Mouse (Mus musculus): ENCODE data around the gene Ifnk.

Ifnk gene

DNA sequence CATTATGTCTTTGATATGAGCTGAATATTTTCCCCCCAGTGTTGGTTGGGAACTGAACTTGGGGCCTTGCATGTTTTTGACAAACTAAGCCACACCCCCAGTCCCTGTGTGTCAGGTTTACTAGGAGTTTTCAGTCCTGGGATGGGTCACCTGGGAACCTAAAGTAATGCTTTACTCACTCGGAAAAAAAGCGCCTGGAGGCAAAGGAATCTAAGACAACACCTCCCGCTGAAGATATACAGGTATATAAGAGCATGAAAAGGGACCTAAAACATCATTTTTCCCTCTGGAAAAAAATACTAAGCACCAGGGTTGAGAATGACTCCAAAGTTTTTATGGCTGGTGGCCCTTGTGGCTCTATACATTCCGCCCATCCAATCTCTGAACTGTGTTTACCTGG lies at the start of gene Ifnk:
Gene Ifnk, plus strand, starts transcription at position 301 of the 400 bp plus-strand sequence.
- DNase-seq (ENCODE audit: low spot score in 2 of 2): no peak

- no peak for DNase-seq (ENCODE audit: low spot score in 2 of 2)
These were observed 46.6 kb upstream of the Ifnk start for GRCm38 (mm10) chr4:35105115-35105773.

DNA sequence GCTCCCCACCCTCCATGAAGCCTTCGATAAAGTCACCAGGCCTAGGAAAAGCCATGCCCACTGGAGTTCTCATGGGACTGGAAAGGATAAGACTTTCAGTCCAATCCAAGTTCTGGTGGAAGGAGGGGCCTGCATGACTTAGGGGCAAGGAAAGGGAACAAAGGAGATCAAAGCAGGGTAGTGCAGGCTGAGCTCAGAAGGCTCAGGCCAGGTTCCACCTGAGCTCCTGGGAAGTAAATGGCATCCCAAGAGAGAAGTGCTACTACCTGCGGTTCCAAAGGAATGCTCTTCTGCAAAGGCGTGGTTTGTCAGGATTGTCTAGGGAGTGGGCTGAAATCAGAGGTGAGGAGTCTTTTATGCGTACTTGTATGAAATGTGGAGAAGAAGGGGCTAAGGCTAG lies 39.4 kb upstream of the Ifnk start:
- DNase-seq (ENCODE audit: low spot score in 2 of 2): no peak

- DNase-seq (ENCODE audit: low spot score in 2 of 2): no peak
These were observed 38.2 kb upstream of the Ifnk start for GRCm38 (mm10) chr4:35113516-35114248.

- DNase-seq (ENCODE audit: low spot score in 2 of 2): no peak
These were observed 36.9 kb upstream of the Ifnk start for GRCm38 (mm10) chr4:35114950-35115349.

DNA sequence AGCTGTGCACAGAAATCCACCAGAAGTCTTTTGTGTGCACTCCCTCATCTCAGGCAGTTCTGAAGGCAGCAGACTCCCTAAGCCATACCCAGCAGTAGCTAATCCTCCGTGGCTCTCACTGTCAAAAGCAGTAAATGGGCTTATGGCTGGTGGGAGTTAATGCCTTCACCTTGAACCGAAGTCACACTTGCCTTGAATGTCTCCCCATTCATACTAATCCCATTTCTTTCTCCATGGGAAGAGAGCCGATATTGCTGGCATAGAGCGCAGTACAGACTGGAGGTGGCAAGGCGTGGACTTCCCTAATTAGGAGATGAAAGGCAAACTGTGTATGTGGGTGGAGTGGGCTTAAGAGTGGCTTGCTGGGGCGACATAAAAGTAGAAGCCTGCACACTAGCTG lies 35.9 kb upstream of the Ifnk start:
- DNase-seq (ENCODE audit: low spot score in 2 of 2): no peak

GRCm38 (mm10) chr4:35117144-35117543 lies 34.7 kb upstream of the Ifnk start:
- DNase-seq (ENCODE audit: low spot score in 2 of 2): no peak

DNA sequence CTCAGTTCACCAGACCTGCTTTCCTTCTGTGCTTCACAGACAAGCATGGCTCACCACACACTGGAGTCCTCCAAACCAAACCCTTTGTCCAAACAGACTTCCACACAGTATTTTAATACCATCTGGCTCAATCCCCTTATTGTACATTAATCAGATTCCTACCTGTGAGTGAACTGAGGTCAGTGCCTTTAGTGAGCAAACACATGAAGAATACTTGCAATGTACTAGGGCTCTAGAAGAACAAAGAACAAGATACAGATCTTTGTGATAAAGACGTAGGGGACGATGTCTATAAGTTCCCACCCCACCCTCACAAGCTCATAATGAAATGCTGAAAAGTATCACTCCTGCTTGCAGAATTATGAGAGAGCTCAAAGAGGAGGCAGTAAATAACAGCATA lies 33.0 kb upstream of the Ifnk start:
- no peak for DNase-seq (ENCODE audit: low spot score in 2 of 2)

DNA sequence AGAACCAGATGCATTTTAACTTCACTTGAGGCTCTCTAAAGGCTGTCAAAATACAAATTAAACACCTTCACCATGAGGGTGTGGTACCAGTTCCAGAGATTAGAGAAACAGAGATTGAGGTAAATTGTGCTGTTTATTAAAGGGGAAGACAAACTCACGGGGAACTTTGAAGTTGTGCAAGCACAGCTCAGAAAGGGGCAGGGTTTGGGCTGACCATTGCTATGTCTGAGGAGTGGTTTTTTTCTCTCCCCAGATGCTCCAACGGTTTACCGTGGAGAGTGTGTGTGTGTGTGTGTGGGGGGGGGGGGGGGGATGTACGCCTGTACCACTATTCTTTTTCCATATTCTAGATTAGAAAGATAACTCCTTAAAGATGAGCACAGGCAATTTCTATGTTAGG lies 31.7 kb upstream of the Ifnk start:
- DNase-seq (ENCODE audit: low spot score in 2 of 2): no peak

GRCm38 (mm10) chr4:35120575-35120974 lies 31.3 kb upstream of the Ifnk start:
- no peak for DNase-seq (ENCODE audit: low spot score in 2 of 2)

DNA sequence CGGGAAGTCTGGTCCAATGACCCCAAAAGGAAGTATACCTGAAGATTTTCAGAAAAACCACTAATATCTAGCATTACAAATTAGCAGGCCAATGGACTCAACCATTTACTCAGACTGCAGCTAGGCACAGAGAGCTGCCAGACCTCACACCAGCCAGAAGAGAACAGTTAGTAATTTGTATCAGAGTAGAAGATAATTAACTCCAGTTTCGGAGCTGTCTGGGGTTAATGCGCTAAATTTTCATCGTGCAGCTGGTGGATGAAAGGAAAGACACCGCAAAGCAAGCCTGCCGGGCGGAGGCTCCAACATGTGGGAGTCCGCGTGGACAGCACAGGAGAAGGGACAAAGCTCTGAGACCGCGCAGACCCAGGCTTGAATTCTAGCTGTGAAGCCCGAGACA lies 30.8 kb upstream of the Ifnk start:
- no peak for DNase-seq (ENCODE audit: low spot score in 2 of 2)

DNA sequence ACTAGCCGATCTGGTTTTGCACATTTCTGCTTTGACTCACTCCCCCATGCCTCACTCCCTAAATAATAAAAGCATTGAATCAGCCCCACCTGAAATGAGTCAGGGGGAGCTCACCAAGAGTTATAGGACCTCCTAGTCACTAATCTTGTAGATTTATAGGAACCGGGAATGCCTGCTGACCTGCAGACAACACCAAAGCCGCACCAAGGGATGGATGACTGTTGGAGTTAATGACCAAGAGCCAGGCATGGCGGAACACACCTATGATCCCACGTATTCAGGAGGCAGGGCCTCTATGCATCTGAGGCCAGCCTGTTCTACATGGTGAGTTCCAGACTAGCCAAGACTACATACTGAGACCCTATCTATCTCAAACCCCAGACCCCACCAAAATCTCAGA lies 28.8 kb upstream of the Ifnk start:
- no peak for DNase-seq (ENCODE audit: low spot score in 2 of 2)

DNA sequence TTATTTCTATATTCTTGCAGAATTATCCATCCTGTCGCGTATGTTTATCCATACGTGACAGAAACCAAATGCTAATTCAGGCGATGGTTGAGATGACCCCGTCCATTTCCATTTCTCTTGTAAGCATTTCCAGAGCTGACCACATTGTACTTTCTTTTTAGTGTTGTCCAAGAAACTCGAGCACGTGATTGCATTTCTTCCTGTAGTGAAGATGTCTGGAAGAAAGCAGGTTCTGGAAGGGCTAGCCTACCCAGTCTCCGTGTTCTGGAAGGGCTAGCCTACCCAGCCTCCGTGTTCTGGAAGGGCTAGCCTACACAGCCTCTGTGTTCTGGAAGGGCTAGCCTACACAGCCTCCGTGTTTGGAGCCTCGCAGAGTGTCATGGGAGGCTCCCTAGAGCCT lies 27.8 kb upstream of the Ifnk start:
- DNase-seq (ENCODE audit: low spot score in 2 of 2): no peak

- DNase-seq (ENCODE audit: low spot score in 2 of 2): no peak
These were observed 26.5 kb upstream of the Ifnk start for GRCm38 (mm10) chr4:35125299-35125777.

DNA sequence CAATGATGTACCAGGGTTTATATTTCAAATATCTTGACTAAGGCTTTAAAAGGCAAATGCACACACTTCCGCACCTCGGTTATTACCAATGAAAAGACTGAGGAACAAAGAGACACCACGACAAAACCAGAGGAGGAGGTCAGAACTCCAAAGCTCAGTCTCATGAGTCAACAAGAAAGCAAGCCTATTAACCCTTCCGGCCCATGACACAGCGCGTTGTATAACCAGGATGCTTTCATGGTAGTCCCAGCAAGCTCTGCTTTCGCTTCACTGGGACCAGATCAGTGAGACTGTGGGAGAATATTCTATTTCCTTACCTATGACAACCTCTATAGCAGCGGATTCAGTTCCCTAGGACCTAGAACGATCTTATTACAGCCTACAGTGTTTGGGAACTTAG lies 25.1 kb upstream of the Ifnk start:
- DNase-seq (ENCODE audit: low spot score in 2 of 2): no peak

DNA sequence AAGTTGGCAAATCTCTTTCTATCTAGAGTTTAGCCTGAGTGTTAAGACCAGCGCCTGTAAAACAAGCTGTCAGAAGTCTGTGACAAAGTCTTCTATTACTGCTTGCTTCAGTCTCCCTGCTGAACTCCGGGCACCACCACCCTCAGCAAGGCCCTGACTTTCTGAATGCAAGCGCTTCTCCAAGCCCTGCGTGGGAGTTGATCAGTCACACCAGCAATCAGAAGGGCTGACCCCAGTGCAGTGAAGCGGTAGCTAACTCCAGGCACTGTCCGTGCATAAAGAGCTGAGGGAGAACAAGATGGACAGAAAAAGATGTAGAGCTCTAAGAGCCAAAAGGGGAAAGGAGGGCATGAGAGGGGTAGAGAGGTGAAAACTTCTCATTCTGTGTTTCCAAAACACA lies 24.1 kb upstream of the Ifnk start:
- no peak for DNase-seq (ENCODE audit: low spot score in 2 of 2)

GRCm38 (mm10) chr4:35130411-35130948 lies 21.4 kb upstream of the Ifnk start:
- DNase-seq (ENCODE audit: low spot score in 2 of 2): peak; percentile 24 to 53

DNA sequence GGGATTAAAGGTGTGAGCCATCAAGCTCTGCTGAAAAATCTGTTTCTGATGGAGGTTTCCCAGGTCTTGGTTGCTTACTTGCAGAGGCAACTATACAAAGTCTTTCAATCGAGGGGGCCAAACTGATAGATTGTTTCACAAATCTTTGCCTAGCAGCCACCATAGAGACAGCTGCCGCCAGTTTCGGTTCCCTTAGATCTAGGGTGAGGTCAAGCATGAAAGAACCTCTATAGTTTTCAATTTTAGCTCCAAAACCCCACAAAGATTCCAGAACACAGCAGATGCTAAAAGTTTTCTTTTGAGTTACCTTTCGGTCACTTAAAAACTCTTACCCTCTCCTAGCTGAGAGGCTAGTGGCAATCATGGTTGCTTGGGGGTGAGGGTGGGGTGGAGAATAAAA lies 20.3 kb upstream of the Ifnk start:
- DNase-seq (ENCODE audit: low spot score in 2 of 2): peak in 1 of 2 experiments; percentile 25

DNA sequence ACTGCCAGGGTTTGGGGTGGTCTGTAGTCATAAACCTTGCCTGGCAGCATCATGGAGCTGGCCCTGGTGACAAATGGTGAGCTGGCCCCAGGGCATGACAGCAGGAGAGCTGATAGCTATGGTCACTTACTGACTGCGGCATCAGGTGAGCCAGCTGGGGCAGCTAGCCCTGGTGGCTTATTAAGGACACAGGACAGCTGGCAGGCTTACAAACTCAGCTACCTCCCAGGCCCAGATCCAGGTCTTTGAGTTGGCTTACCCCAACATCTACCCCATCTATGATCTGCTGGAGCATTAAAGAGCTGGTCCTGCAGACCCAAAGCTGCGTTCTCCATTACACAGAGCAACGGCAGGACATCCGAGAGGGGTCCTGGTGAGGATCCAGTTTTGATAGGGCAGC lies 18.4 kb upstream of the Ifnk start:
- no peak for DNase-seq (ENCODE audit: low spot score in 2 of 2)

DNA sequence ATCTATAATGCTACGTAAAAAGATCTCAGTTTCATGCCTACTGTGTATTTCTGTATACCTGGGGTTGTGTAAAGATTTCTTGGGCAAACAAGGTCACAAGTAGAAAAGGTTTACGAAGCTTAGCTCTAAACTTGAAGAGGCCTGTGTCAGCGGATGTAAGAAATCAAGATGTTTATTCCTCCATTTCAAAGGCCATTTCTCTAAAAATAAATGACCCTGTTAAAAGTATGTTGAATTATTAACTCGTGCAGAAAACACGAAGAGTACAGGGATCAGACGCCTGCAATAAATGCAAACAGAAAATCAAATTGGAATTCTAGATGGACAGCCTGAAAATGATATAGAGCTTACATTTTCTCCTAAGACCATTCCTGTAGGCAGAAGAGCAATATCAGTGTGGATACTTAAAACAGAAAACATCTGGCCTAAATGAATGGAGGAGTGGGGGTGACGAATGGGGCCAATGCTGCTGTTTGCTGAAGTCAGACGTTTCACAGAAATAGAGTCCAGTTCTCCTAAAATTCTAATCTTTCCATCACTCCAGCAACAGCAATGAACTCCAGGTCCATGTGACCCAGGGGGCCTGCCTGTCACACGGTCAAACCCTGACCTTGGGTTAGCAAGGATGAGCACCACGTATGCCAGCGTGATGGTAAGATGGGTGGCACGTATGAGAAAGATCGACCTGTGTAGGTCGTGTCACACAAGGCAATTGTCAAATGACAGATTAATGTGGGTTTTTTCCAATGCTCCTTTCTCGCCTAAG lies 16.8 kb upstream of the Ifnk start:
- no peak for DNase-seq (ENCODE audit: low spot score in 2 of 2)

- no peak for DNase-seq (ENCODE audit: low spot score in 2 of 2)
These were observed 16.1 kb upstream of the Ifnk start for GRCm38 (mm10) chr4:35135806-35136205.

DNA sequence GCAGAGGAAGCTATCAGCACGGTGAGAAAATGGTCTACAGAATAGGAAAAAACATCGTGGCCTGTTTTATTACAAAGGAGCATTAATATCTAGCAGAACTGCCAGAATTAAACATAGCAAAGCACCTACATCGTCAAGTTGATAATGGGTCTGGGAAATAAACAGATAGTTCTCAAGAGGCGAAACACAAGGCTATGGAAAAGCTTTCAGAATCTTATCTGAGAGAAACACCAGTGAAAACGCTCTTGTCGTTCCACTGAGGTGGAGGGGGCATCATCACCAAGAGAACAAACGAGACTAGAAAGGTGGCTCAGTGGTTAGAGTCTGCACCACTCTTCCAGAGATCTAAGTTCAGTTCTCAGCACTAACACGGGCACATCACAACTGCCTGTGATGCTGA lies 14.9 kb upstream of the Ifnk start:
- DNase-seq (ENCODE audit: low spot score in 2 of 2): no peak
